Mouse (Mus musculus): ENCODE results near the gene Gm20823.
"Not testable (repeated sequence)": the region's sequence is repeated elsewhere in the genome, so short reads cannot be mapped to it uniquely, and the experiment has no call there.

Gene Gm20823

DNA sequence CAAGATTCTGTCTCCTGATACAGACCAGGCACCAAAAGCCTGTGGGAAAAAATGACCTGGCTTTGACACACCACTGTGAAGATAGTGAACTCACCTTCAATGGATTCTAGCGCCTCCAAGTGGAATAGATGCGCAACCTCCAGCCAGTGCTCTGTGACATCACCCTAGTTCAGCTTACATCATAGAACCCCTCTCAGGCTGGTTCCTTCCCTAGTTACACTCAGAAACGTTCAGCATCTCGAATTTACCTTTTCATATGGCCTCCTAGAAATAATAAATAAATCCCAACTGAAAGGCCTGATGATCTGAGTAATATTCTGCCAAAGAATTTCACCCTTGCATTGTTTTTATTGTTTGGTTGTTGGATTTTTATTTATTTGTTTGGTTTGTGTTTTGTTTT is at the start of gene Gm20823:
Gene Gm20823, minus strand, starts transcription at position 101 of the 400 bp plus-strand sequence.
- DNase-seq, result not testable (repeated sequence)
